Mouse (Mus musculus) ES-E14 (cell line): ENCODE results near the gene Macrod2.

Source experiments
- CHD2 ChIP-seq: IDR thresholded peaks from 2 replicates; pipeline ENCODE4 v1.6.1; 2014; ENCODE audit warnings: mild to moderate bottlenecking, low read depth, low read length, inconsistent platforms
- HCFC1 ChIP-seq: IDR thresholded peaks from 2 replicates; pipeline ENCODE4 v1.6.1; 2012; ENCODE audit warnings: low read length, inconsistent platforms, borderline replicate concordance; ENCODE audit not compliant: insufficient read depth
- MAFK ChIP-seq: IDR thresholded peaks from 2 replicates; pipeline ENCODE4 v1.6.1; 2014; ENCODE audit warnings: mild to moderate bottlenecking, low read depth, low read length, inconsistent platforms; ENCODE audit not compliant: insufficient read depth
- ZC3H11A ChIP-seq: IDR thresholded peaks from 2 replicates; pipeline ENCODE4 v1.6.1; 2012; ENCODE audit warnings: low read depth, mild to moderate bottlenecking, inconsistent platforms, low read length, borderline replicate concordance
- ZNF384 ChIP-seq: IDR thresholded peaks from 2 replicates; pipeline ENCODE4 v1.6.1; 2012; ENCODE audit warnings: low read depth, low read length, inconsistent platforms

- TF ChIP-seq MAFK (no peak), ZNF384 (no peak), ZC3H11A (no peak), HCFC1 (no peak), CHD2 (no peak)
Observed at GRCm38 (mm10) chr2:142222137-142222921, 1827.2 kb downstream of the Macrod2 start.
